Mouse (Mus musculus): ENCODE measurements at regions not wholly inside any gene's neighbourhood (a gene's known extent, or its start where the extent isn't known, plus 50 kb on each side); places are given as distances from the start of the nearest gene placed in this dataset.

GRCm38 (mm10) chr19:54391406-54391805, 347.5 kb downstream of the Adra2a start:
- TF ChIP-seq POLR2AphosphoS2 (IDR thresholded peaks at IDR 0.05; ENCODE audit: insufficient read length, low read depth) (no peak), USF1 (IDR thresholded peaks at IDR 0.05; ENCODE audit: low read depth) (no peak)
- Histone ChIP-seq H3K4me3 (no peak overlapping the region), H3K36me3 (ENCODE audit: control insufficient read depth, insufficient read depth) (no peaks in the 10 kb centered on the region), H3ac (ENCODE audit: control insufficient read depth, insufficient read length) (no peak overlapping the region), H3K79me2 (ENCODE audit: control insufficient read depth, insufficient read depth) (no peaks in the 10 kb centered on the region), H3K4me2 (ENCODE audit: low read depth) (no peak overlapping the region), H3K27me3 (ENCODE audit: control insufficient read depth, insufficient read depth, insufficient read length) (no peaks in the 10 kb centered on the region)

GRCm38 (mm10) chr19:54399651-54400050, 355.7 kb downstream of the Adra2a start:
- H3K27me3 ChIP-seq (ENCODE audit: control insufficient read depth, insufficient read depth, insufficient read length), result no peaks in the 10 kb centered on the region
- H3K36me3 ChIP-seq (ENCODE audit: control insufficient read depth, insufficient read depth), result no peaks in the 10 kb centered on the region
- H3ac ChIP-seq (ENCODE audit: control insufficient read depth, insufficient read length), result no peak overlapping the region
- TF ChIP-seq POLR2A (IDR thresholded peaks at IDR 0.05; ENCODE audit: insufficient read length, low read depth) (no peak), USF1 (IDR thresholded peaks at IDR 0.05; ENCODE audit: low read depth) (no peak), E2F4 (IDR thresholded peaks at IDR 0.05; ENCODE audit: insufficient read depth) (no peak), SRF (IDR thresholded peaks at IDR 0.05; ENCODE audit: control insufficient read depth, insufficient read length, low read depth) (no peak), TCF12 (IDR thresholded peaks at IDR 0.05; ENCODE audit: insufficient read depth, poor library complexity, severe bottlenecking) (no peak), CEBPB (IDR thresholded peaks at IDR 0.05; ENCODE audit: insufficient read depth, poor library complexity, severe bottlenecking) (no peak), REST (IDR thresholded peaks at IDR 0.05; ENCODE audit: insufficient read depth, insufficient read length) (no peak), MYOD1 (IDR thresholded peaks at IDR 0.05; ENCODE audit: control insufficient read depth in 1 of 3, insufficient read length in 2 of 3, low read depth in 2 of 3) (no peak), POLR2AphosphoS2 (IDR thresholded peaks at IDR 0.05; ENCODE audit: insufficient read length, low read depth) (no peak), MYOG (IDR thresholded peaks at IDR 0.05; ENCODE audit: control insufficient read depth in 1 of 3, insufficient read depth in 1 of 3, insufficient read length in 2 of 3, low read depth in 2 of 3) (no peak)
- H3K79me2 ChIP-seq (ENCODE audit: control insufficient read depth, insufficient read depth), result no peaks in the 10 kb centered on the region
- H3K4me3 ChIP-seq, result no peak overlapping the region
- no peak overlapping the region for H3K4me2 ChIP-seq (ENCODE audit: low read depth)

- TF ChIP-seq SRF (IDR thresholded peaks at IDR 0.05; ENCODE audit: control insufficient read depth, insufficient read length, low read depth) (no peak), TCF12 (IDR thresholded peaks at IDR 0.05; ENCODE audit: insufficient read depth, poor library complexity, severe bottlenecking) (no peak), POLR2A (IDR thresholded peaks at IDR 0.05; ENCODE audit: insufficient read length, low read depth) (no peak), USF1 (IDR thresholded peaks at IDR 0.05; ENCODE audit: low read depth) (no peak), POLR2AphosphoS2 (IDR thresholded peaks at IDR 0.05; ENCODE audit: insufficient read length, low read depth) (no peak), MAX (IDR thresholded peaks at IDR 0.05; ENCODE audit: low read depth) (no peak), TCF3 (IDR thresholded peaks at IDR 0.05; ENCODE audit: insufficient read length, low read depth) (no peak), REST (IDR thresholded peaks at IDR 0.05; ENCODE audit: insufficient read depth, insufficient read length) (no peak), CEBPB (IDR thresholded peaks at IDR 0.05; ENCODE audit: insufficient read depth, poor library complexity, severe bottlenecking) (no peak), MYOG (IDR thresholded peaks at IDR 0.05; ENCODE audit: control insufficient read depth in 1 of 3, insufficient read depth in 1 of 3, insufficient read length in 2 of 3, low read depth in 2 of 3) (no peak), MYOD1 (IDR thresholded peaks at IDR 0.05; ENCODE audit: control insufficient read depth in 1 of 3, insufficient read length in 2 of 3, low read depth in 2 of 3) (no peak), E2F4 (IDR thresholded peaks at IDR 0.05; ENCODE audit: insufficient read depth) (no peak)
- no peak overlapping the region for H3K4me3 ChIP-seq
- H3K36me3 ChIP-seq (ENCODE audit: control insufficient read depth, insufficient read depth), result no peaks in the 10 kb centered on the region
- H3K4me2 ChIP-seq (ENCODE audit: low read depth), result no peak overlapping the region
- H3K27me3 ChIP-seq (ENCODE audit: control insufficient read depth, insufficient read depth, insufficient read length), result no peaks in the 10 kb centered on the region
- no peak overlapping the region for H3ac ChIP-seq (ENCODE audit: control insufficient read depth, insufficient read length)
- no peaks in the 10 kb centered on the region for H3K79me2 ChIP-seq (ENCODE audit: control insufficient read depth, insufficient read depth)
These were observed 364.0 kb downstream of the Adra2a start for GRCm38 (mm10) chr19:54407904-54408303.

GRCm38 (mm10) chr19:54429062-54429461, 385.1 kb downstream of the Adra2a start:
- Histone ChIP-seq H3K27me3 (ENCODE audit: control insufficient read depth, insufficient read depth, insufficient read length) (no peaks in the 10 kb centered on the region), H3K79me2 (ENCODE audit: control insufficient read depth, insufficient read depth) (no peaks in the 10 kb centered on the region), H3K4me2 (ENCODE audit: low read depth) (no peak overlapping the region), H3K4me3 (no peak overlapping the region), H3K36me3 (ENCODE audit: control insufficient read depth, insufficient read depth) (no peaks in the 10 kb centered on the region), H3ac (ENCODE audit: control insufficient read depth, insufficient read length) (no peak overlapping the region)
- TF ChIP-seq USF1 (IDR thresholded peaks at IDR 0.05; ENCODE audit: low read depth) (no peak), MAX (IDR thresholded peaks at IDR 0.05; ENCODE audit: low read depth) (no peak), POLR2A (IDR thresholded peaks at IDR 0.05; ENCODE audit: insufficient read length, low read depth) (no peak)

GRCm38 (mm10) chr19:54440713-54441112, 396.8 kb downstream of the Adra2a start:
- Histone ChIP-seq H3K27me3 (ENCODE audit: control insufficient read depth, insufficient read depth, insufficient read length) (no peaks in the 10 kb centered on the region), H3K4me3 (no peak overlapping the region), H3K36me3 (ENCODE audit: control insufficient read depth, insufficient read depth) (no peaks in the 10 kb centered on the region), H3K4me2 (ENCODE audit: low read depth) (no peak overlapping the region), H3ac (ENCODE audit: control insufficient read depth, insufficient read length) (no peak overlapping the region), H3K79me2 (ENCODE audit: control insufficient read depth, insufficient read depth) (no peaks in the 10 kb centered on the region)
- TF ChIP-seq TCF3 (IDR thresholded peaks at IDR 0.05; ENCODE audit: insufficient read length, low read depth), result no peak
- no peak for TF ChIP-seq MYOG (IDR thresholded peaks at IDR 0.05; ENCODE audit: control insufficient read depth in 1 of 3, insufficient read depth in 1 of 3, insufficient read length in 2 of 3, low read depth in 2 of 3)
- no peak for TF ChIP-seq POLR2A (IDR thresholded peaks at IDR 0.05; ENCODE audit: insufficient read length, low read depth)
- no peak for TF ChIP-seq MYOD1 (IDR thresholded peaks at IDR 0.05; ENCODE audit: control insufficient read depth in 1 of 3, insufficient read length in 2 of 3, low read depth in 2 of 3)
- TF ChIP-seq TCF12 (IDR thresholded peaks at IDR 0.05; ENCODE audit: insufficient read depth, poor library complexity, severe bottlenecking), result no peak
- no peak for TF ChIP-seq E2F4 (IDR thresholded peaks at IDR 0.05; ENCODE audit: insufficient read depth)
- no peak for TF ChIP-seq SRF (IDR thresholded peaks at IDR 0.05; ENCODE audit: control insufficient read depth, insufficient read length, low read depth)
- TF ChIP-seq USF1 (IDR thresholded peaks at IDR 0.05; ENCODE audit: low read depth), result no peak
- TF ChIP-seq MAX (IDR thresholded peaks at IDR 0.05; ENCODE audit: low read depth), result no peak
- no peak for TF ChIP-seq CEBPB (IDR thresholded peaks at IDR 0.05; ENCODE audit: insufficient read depth, poor library complexity, severe bottlenecking)
- TF ChIP-seq POLR2AphosphoS2 (IDR thresholded peaks at IDR 0.05; ENCODE audit: insufficient read length, low read depth), result no peak
- no peak for TF ChIP-seq REST (IDR thresholded peaks at IDR 0.05; ENCODE audit: insufficient read depth, insufficient read length)

Data from myocyte (in vitro differentiated cells).